Mouse (Mus musculus): ENCODE data around the gene Olfr556. TPM values are rescaled to one million over a fixed set of nuclear protein-coding genes. Genes with fewer than 3 reads are reported as not detected.
"Not testable (repeated sequence)": the region's sequence is repeated elsewhere in the genome, so short reads cannot be mapped to it uniquely, and the experiment has no call there.

Olfr556 gene
- polyA plus RNA-seq (2012; rRNA removed), result not detected in 2 replicates

DNA sequence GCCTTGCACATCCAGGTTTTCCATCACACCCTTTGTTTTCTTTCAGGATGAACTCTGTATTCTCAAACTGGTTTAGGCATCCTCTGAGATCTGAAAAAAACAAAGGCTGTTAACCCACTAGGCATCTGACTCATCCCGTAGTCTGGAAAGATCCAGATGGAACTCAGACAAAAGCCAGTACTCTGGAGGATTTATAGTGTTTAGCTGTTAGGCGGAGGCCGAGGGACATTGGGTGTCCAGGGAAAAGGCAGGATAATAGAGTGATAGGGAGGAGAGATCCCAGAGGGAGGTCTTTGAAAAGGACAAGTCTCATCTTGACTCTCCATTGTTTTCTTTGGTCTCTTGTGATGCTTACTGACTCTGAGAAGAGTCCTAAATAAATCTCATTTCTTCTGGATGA is at the start of gene Olfr556:
Olfr556 (plus strand) TSS at position 301 of the 400 bp plus-strand sequence.
- H3K27me3 ChIP-seq (ENCODE audit: control insufficient read depth, insufficient read depth, low read length), result no peaks in the 10 kb centered on the region
- H3K27ac ChIP-seq (ENCODE audit: insufficient read depth, low read depth, low read length), result no peak within 1 kb of the TSS
- no peaks in the 10 kb centered on the region for H3K36me3 ChIP-seq (ENCODE audit: control insufficient read depth, insufficient read depth, low read length)
- WGBS, result 71% methylated on average over 3 of the region's 3 CpGs
- H3K4me1 ChIP-seq (ENCODE audit: control insufficient read depth, insufficient read depth, insufficient read length, low read length), result no peaks in the 10 kb centered on the region
- TF ChIP-seq POLR2A (IDR thresholded peaks at IDR 0.05; ENCODE audit: low read depth, low read length) (no peak), CTCF (IDR thresholded peaks at IDR 0.05; ENCODE audit: extremely low read depth, insufficient read length, insufficient replicate concordance, low read depth, low read length) (no peak)
- H3K4me3 ChIP-seq (ENCODE audit: low read depth, low read length), result no peak within 1 kb of the TSS

DNA sequence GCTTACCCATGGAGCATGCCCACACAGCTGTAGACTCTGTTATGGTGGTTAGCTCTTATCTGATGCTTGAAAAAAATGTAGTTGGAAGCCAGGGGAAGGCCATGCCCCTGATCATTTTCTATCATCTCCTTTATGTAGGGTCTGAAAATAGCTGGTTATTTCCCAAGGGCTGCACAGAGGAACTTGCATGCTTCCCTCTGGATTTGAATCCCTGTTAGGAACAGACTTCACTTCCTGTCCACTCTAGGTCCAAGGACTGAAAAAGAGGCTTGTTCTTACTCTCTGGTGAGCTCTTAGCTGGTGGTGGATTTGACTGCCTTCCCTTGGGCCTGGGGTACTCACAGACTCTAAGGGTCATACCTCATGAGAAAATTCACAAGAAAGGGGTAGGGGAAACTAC is 46.6 kb upstream of the Olfr556 start, which contains the start of gene Olfr553:
Olfr553 (minus strand) TSS at position 101 of the 400 bp plus-strand sequence.
- no peak within 1 kb of the TSS for H3K4me3 ChIP-seq (ENCODE audit: low read depth, low read length)
- H3K4me1 ChIP-seq (ENCODE audit: control insufficient read depth, insufficient read depth, insufficient read length, low read length), result no peaks in the 10 kb centered on the region
- no peak for TF ChIP-seq POLR2A (IDR thresholded peaks at IDR 0.05; ENCODE audit: low read depth, low read length)
- no peak for TF ChIP-seq CTCF (IDR thresholded peaks at IDR 0.05; ENCODE audit: extremely low read depth, insufficient read length, insufficient replicate concordance, low read depth, low read length)

DNA sequence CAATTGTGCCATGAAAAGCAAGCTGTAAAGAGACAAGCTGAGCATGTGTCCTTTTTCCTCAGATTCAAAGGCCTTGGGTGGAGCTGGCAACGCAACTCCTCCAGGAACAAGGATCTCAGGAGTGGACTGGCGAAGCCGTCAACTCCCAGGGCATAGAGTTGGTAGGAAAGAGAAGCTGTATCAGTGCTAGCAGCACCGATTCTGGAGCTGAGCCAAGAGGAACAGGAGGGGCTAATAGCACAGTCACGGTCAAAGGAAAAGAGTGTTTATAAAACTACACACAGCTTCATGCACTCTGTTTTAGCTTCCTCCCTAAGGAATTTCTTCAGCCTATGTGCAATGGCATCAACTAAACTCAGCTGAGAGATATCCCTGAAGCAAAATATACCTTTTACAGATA is 45.1 kb upstream of the Olfr556 start:
- H3K27ac ChIP-seq (ENCODE audit: insufficient read depth, low read depth, low read length), result no peak overlapping the region
- H3K36me3 ChIP-seq (ENCODE audit: control insufficient read depth, insufficient read depth, low read length), result no peaks in the 10 kb centered on the region
- 20% methylated on average over 5 of the region's 5 CpGs for WGBS
- H3K4me3 ChIP-seq (ENCODE audit: low read depth, low read length), result no peak overlapping the region
- no peak for TF ChIP-seq CTCF (IDR thresholded peaks at IDR 0.05; ENCODE audit: extremely low read depth, insufficient read length, insufficient replicate concordance, low read depth, low read length)
- TF ChIP-seq POLR2A (IDR thresholded peaks at IDR 0.05; ENCODE audit: low read depth, low read length), result no peak
- no peaks in the 10 kb centered on the region for H3K4me1 ChIP-seq (ENCODE audit: control insufficient read depth, insufficient read depth, insufficient read length, low read length)
- H3K27me3 ChIP-seq (ENCODE audit: control insufficient read depth, insufficient read depth, low read length), result no peaks in the 10 kb centered on the region

More for the DNA sequence above, 46.6 kb upstream of the Olfr556 start, which contains the start of gene Olfr553:
- H3K36me3 ChIP-seq (ENCODE audit: control insufficient read depth, insufficient read depth, low read length), result no peaks in the 10 kb centered on the region
- H3K27me3 ChIP-seq (ENCODE audit: control insufficient read depth, insufficient read depth, low read length), result no peaks in the 10 kb centered on the region
- H3K27ac ChIP-seq (ENCODE audit: insufficient read depth, low read depth, low read length), result no peak within 1 kb of the TSS

DNA sequence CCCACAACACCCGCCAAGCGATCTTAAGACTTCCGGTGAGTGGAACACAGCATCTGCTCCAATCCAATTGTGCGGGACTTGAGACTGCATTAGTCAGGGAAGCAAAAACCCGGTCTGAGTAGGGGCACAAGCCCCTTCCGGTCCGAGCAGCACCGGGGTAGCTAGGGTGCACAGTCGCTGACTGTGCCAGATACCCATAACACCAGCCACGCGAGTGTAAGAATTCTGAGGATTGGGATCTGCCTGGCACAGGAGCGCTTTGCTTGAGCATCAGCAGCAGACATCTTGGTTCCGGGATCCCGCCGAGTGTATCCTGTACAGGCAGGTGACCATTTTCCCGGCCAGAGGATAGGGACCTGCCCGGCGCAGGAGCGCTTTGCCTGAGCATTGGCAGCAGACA is 44.3 kb upstream of the Olfr556 start:
- H3K27me3 ChIP-seq (ENCODE audit: control insufficient read depth, insufficient read depth, low read length); H3K4me1 ChIP-seq (ENCODE audit: control insufficient read depth, insufficient read depth, insufficient read length, low read length); H3K27ac ChIP-seq (ENCODE audit: insufficient read depth, low read depth, low read length); H3K4me3 ChIP-seq (ENCODE audit: low read depth, low read length); H3K36me3 ChIP-seq (ENCODE audit: control insufficient read depth, insufficient read depth, low read length): not testable (repeated sequence)
- WGBS, result 87% methylated on average over 19 of the region's 19 CpGs

DNA sequence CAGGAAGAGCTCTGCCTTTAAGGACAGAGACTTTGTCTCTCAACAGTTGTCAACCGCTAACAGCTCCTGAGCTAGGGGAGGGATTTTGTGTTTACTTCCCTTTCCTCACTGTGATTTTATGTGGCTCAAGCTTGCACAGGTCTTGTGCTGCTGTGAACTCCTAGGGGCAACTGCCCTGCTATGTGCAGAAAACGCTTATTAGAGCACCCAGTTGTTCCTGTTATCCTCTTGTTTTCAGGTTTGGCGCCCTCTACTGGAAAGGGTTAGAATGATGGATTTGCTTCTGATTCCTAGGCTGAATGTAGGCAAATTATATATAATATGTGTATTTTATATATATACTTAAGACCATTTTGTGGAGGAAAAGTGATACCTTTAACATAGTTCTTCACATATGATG is 28.0 kb upstream of the Olfr556 start:
- Histone ChIP-seq H3K4me3 (ENCODE audit: low read depth, low read length) (no peak overlapping the region), H3K27ac (ENCODE audit: insufficient read depth, low read depth, low read length) (no peak overlapping the region), H3K27me3 (ENCODE audit: control insufficient read depth, insufficient read depth, low read length) (no peaks in the 10 kb centered on the region), H3K4me1 (ENCODE audit: control insufficient read depth, insufficient read depth, insufficient read length, low read length) (no peaks in the 10 kb centered on the region), H3K36me3 (ENCODE audit: control insufficient read depth, insufficient read depth, low read length) (no peaks in the 10 kb centered on the region)
- peak; percentile 57; the same call in 1 of the 2 replicates for TF ChIP-seq CTCF (IDR thresholded peaks at IDR 0.05; ENCODE audit: extremely low read depth, insufficient read length, insufficient replicate concordance, low read depth, low read length)
- no peak for TF ChIP-seq POLR2A (IDR thresholded peaks at IDR 0.05; ENCODE audit: low read depth, low read length)
- 25% methylated on average over 3 of the region's 3 CpGs for WGBS

DNA sequence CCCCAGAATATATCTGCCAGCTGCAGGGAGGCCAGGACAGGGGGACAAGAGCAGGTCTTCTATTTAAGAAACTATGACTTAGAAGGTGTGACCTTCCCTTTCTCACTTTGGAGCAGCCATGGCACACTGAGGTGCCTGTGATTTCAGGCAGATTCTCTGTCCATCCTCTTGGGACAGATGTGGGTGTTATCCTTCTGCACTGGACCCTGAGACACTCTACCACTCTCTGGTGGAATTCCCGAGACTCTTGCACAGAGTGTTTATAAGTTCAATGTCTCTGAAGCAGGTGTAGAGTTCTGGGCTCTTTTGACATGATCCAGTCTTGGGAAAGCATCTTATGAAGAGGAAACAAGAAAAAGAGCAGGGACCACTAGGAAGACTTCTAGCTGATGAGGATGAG is 26.6 kb upstream of the Olfr556 start, which contains the start of gene Olfr554:
Olfr554 (plus strand) TSS at position 301 of the 400 bp plus-strand sequence.
- no peak within 1 kb of the TSS for H3K4me3 ChIP-seq (ENCODE audit: low read depth, low read length)
- H3K27ac ChIP-seq (ENCODE audit: insufficient read depth, low read depth, low read length), result no peak within 1 kb of the TSS
- H3K27me3 ChIP-seq (ENCODE audit: control insufficient read depth, insufficient read depth, low read length), result no peaks in the 10 kb centered on the region
- TF ChIP-seq CTCF (IDR thresholded peaks at IDR 0.05; ENCODE audit: extremely low read depth, insufficient read length, insufficient replicate concordance, low read depth, low read length) (no peak), POLR2A (IDR thresholded peaks at IDR 0.05; ENCODE audit: low read depth, low read length) (no peak)
- whole genome bisulfite sequencing, result 56% methylated on average over 1 of the region's 1 CpGs
- no peaks in the 10 kb centered on the region for H3K36me3 ChIP-seq (ENCODE audit: control insufficient read depth, insufficient read depth, low read length)
- H3K4me1 ChIP-seq (ENCODE audit: control insufficient read depth, insufficient read depth, insufficient read length, low read length), result no peaks in the 10 kb centered on the region

DNA sequence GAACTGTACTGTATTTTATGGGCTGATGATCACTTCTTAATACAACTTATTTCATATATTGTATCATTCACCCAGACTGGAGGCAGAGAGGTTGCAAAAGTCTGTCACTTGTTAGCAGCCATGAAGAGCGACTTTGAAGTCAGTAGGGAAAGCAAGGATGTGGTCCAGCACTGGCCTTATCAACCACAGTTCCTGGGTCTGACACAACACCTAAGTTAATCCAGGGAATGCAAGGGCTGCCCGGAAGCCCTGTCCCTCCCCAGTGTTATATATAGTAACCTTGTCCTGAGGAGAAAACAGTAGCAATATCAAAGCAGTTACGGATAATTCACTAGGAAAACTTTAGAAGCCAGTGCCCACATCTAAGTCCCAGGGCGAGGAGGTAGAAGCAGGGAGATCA is 19.8 kb upstream of the Olfr556 start:
- 74% methylated on average over 4 of the region's 4 CpGs for WGBS
- H3K27me3 ChIP-seq (ENCODE audit: control insufficient read depth, insufficient read depth, low read length); H3K27ac ChIP-seq (ENCODE audit: insufficient read depth, low read depth, low read length): not testable (repeated sequence)

DNA sequence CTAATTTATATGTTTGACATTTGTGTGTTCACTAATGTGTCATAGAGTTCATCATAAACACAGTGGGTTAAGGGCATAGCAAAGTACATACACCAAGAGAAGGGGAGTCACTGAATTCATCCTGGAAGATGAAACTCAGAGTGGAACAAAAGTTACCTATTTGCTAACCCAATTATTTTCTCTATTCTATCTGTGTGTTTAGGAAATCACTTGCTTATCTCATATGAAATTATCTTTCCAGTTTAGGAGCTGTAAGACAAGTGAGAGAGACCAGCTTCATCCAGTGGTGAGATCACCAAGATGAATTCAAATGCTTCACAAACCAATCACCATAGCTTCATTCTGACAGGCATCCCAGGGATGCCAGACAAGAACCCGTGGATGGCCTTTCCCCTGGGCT is 6.2 kb upstream of the Olfr556 start, which contains the start of gene Olfr555:
Olfr555 (plus strand) TSS at position 301 of the 400 bp plus-strand sequence.
- WGBS, result 72% methylated on average over 1 of the region's 1 CpGs
- H3K4me1 ChIP-seq (ENCODE audit: control insufficient read depth, insufficient read depth, insufficient read length, low read length), result no peaks in the 10 kb centered on the region
- no peak within 1 kb of the TSS for H3K27ac ChIP-seq (ENCODE audit: insufficient read depth, low read depth, low read length)
- no peak within 1 kb of the TSS for H3K4me3 ChIP-seq (ENCODE audit: low read depth, low read length)
- H3K36me3 ChIP-seq (ENCODE audit: control insufficient read depth, insufficient read depth, low read length), result no peaks in the 10 kb centered on the region
- TF ChIP-seq CTCF (IDR thresholded peaks at IDR 0.05; ENCODE audit: extremely low read depth, insufficient read length, insufficient replicate concordance, low read depth, low read length) (no peak), POLR2A (IDR thresholded peaks at IDR 0.05; ENCODE audit: low read depth, low read length) (no peak)
- H3K27me3 ChIP-seq (ENCODE audit: control insufficient read depth, insufficient read depth, low read length), result no peaks in the 10 kb centered on the region

More for the DNA sequence above, 19.8 kb upstream of the Olfr556 start:
- H3K36me3 ChIP-seq (ENCODE audit: control insufficient read depth, insufficient read depth, low read length); H3K4me1 ChIP-seq (ENCODE audit: control insufficient read depth, insufficient read depth, insufficient read length, low read length); H3K4me3 ChIP-seq (ENCODE audit: low read depth, low read length): not testable (repeated sequence)
